Mouse (Mus musculus): ENCODE measurements around the gene Olfr1393.

DNA sequence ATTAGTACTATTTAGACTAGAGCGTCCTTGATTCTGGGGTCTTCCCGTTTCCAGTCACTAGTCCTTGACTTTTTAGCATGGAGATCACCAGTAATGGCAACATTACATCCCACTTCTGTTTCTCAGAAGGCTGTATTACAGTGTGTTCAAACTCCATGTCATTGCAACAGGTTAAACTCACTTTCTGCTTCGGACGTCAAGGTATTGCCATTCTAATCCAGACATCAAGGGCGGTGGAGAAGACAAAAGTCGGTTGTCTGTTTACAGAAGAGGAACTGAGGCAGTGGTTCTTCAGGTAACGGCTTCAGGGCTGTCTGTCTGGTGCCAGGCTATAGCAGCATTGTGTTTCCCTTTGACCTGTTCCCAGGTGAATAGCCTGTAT is 26.7 kb upstream of the Olfr1393 start:
- TF ChIP-seq CTCF (IDR thresholded peaks at IDR 0.05; ENCODE audit: insufficient read depth, low read depth, low read length) (no peak), POLR2A (IDR thresholded peaks at IDR 0.05; ENCODE audit: insufficient read depth, low read depth, low read length) (no peak)
